ENCODE assay signal across 8 mouse cellular contexts in the genomic region with DNA sequence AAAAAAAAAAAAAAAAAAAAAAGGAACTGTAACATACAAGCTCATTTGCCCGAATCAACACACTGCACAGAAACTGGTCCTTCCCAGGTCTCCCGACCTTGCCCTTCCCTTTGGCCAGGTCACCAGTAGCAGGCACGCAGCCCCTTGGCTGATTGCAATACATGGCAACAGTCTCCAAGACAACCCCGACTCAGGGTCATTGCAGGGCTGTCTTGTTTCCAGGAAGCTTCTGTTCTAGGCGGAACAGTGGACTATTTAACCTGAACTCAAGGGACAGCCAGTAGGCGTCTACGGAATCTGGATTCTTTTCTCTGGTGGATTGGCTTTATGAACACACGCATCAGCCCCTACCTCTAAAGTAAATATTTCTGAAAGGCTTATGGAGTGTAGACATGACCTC.
A peak's percentile ranks its signal among the peaks of the same experiment; 100 is the strongest.
DNase-seq lines count a peak whose midpoint lies in the region; ATAC-seq and TF ChIP-seq lines count a peak whose summit lies in the region.

No protein-coding gene starts in this region.

- ATAC-seq in midbrain, embryonic 13.5 days: no peak
- ATAC-seq in lung, postnatal 0 days: peak; percentile 77

- H3K9me3 ChIP-seq in midbrain, embryonic 10.5 days (replicated peaks): no peaks in the 10 kb centered on the region
- no peaks in the 10 kb centered on the region for H3K9me3 ChIP-seq in midbrain, embryonic 13.5 days
- no peaks in the 10 kb centered on the region for H3K9me3 ChIP-seq in embryonic facial prominence, embryonic 10.5 days
- H3K9me3 ChIP-seq in lung, postnatal 0 days (ENCODE audit: low read length): no peaks in the 10 kb centered on the region

- 30% methylated on average over 8 of the region's 8 CpGs for WGBS in midbrain, embryonic 10.5 days
- 33% methylated on average over 8 of the region's 8 CpGs for WGBS in midbrain, embryonic 13.5 days
- whole genome bisulfite sequencing in embryonic facial prominence, embryonic 10.5 days: 25% methylated on average over 8 of the region's 8 CpGs
- WGBS in lung, postnatal 0 days: 10% methylated on average over 8 of the region's 8 CpGs

- H3K27ac ChIP-seq in midbrain, embryonic 10.5 days (replicated peaks): no peak overlapping the region
- no peak overlapping the region for H3K27ac ChIP-seq in midbrain, embryonic 13.5 days
- no peak overlapping the region for H3K27ac ChIP-seq in embryonic facial prominence, embryonic 10.5 days (replicated peaks)
- H3K27ac ChIP-seq in lung, postnatal 0 days (ENCODE audit: low read length): no peak overlapping the region

- peaks cover 21% of the 10 kb centered on the region for H3K4me1 ChIP-seq in midbrain, embryonic 10.5 days
- 0 out of 2 replicates have a peak, but pooled peaks cover 4% of the 10 kb centered on the region for H3K4me1 ChIP-seq in midbrain, embryonic 13.5 days (replicated peaks)
- peaks cover 21% of the 10 kb centered on the region for H3K4me1 ChIP-seq in embryonic facial prominence, embryonic 10.5 days
- H3K4me1 ChIP-seq in lung, postnatal 0 days (ENCODE audit: insufficient read depth, low read depth, low read length): no peaks in the 10 kb centered on the region; the same call in 1 of the 2 replicates

- H3K27me3 ChIP-seq in midbrain, embryonic 10.5 days (ENCODE audit: low read depth, poor library complexity, severe bottlenecking): peaks cover 47% of the 10 kb centered on the region
- no peaks in the 10 kb centered on the region for H3K27me3 ChIP-seq in midbrain, embryonic 13.5 days
- H3K27me3 ChIP-seq in embryonic facial prominence, embryonic 10.5 days (replicated peaks; ENCODE audit: low read depth, poor library complexity, severe bottlenecking): peaks cover 1% of the 10 kb centered on the region; the same call in 1 of the 2 replicates
- H3K27me3 ChIP-seq in lung, postnatal 0 days (replicated peaks; ENCODE audit: insufficient read depth, low read length): no peaks in the 10 kb centered on the region

- no peak overlapping the region for H3K9ac ChIP-seq in midbrain, embryonic 13.5 days (replicated peaks)
- no peak overlapping the region for H3K9ac ChIP-seq in lung, postnatal 0 days (replicated peaks; ENCODE audit: low read depth)

- peak; percentile 56 for DNase-seq in midbrain, embryonic 10.5 days (ENCODE audit: low spot score)
- peak; percentile 64 for DNase-seq in embryonic facial prominence, embryonic 10.5 days (ENCODE audit: low spot score)
- DNase-seq in heart, postnatal 4 days: peak; percentile 62
- peak; percentile 58 for DNase-seq in lung, postnatal 0 days (ENCODE audit: low spot score)
- no peak for DNase-seq in left cerebral cortex, adult 18-20 months (ENCODE audit: low spot score in 2 of 2)
- no peak for DNase-seq in thymus, postnatal 4 days
- no peak for DNase-seq in cerebellum, postnatal 36 days

- TF ChIP-seq EP300 in lung, postnatal 0 days (IDR thresholded peaks at IDR 0.05): peak; percentile 43; the same call in 1 of the 2 replicates

- H3K36me3 ChIP-seq in midbrain, embryonic 10.5 days: no peaks in the 10 kb centered on the region
- H3K36me3 ChIP-seq in midbrain, embryonic 13.5 days: no peaks in the 10 kb centered on the region
- no peaks in the 10 kb centered on the region for H3K36me3 ChIP-seq in embryonic facial prominence, embryonic 10.5 days (replicated peaks)
- no peaks in the 10 kb centered on the region for H3K36me3 ChIP-seq in lung, postnatal 0 days (ENCODE audit: insufficient read depth, low read length)

- no peak overlapping the region for H3K4me2 ChIP-seq in midbrain, embryonic 13.5 days (replicated peaks)
- no peak overlapping the region for H3K4me2 ChIP-seq in lung, postnatal 0 days (replicated peaks; ENCODE audit: low read depth, low read length)

- no peak for TF ChIP-seq CTCF in lung, postnatal 0 days (IDR thresholded peaks at IDR 0.05)

- H3K4me3 ChIP-seq in midbrain, embryonic 10.5 days: no peak overlapping the region
- H3K4me3 ChIP-seq in midbrain, embryonic 13.5 days (replicated peaks): no peak overlapping the region
- no peak overlapping the region for H3K4me3 ChIP-seq in embryonic facial prominence, embryonic 10.5 days
- H3K4me3 ChIP-seq in lung, postnatal 0 days (ENCODE audit: low read depth, low read length): no peak overlapping the region

Comparison
In these comparisons a context has a peak if more than half of its experiments do, and no peak if none do; other contexts are left out.
1. DNase-seq: peak in midbrain, embryonic 10.5 days (single experiment), embryonic facial prominence, embryonic 10.5 days (single experiment), heart, postnatal 4 days (single experiment) and lung, postnatal 0 days (single experiment); none in left cerebral cortex, adult 18-20 months (0 of 2), thymus, postnatal 4 days (single experiment) and cerebellum, postnatal 36 days (0 of 2).